Mouse (Mus musculus) liver, adult 2 months (tissue): ENCODE measurements around the gene Arfgef2. TPM values are rescaled to one million over a fixed set of nuclear protein-coding genes. Genes with fewer than 3 reads are reported as not detected.

Source experiments
- DNase-seq: peaks from one replicate; pipeline ENCODE4 v3.0.0-alpha.2; 2011; ENCODE audit warnings: low read depth, low spot score; ENCODE audit errors: extremely low read depth
- H3K27ac ChIP-seq: fragments of 200-500 bp; replicated peaks from 2 replicates; pipeline ENCODE4 v1.5.1; 2012; ENCODE audit warnings: low read depth, mild to moderate bottlenecking, control low read depth, inconsistent platforms, low read length; ENCODE audit not compliant: insufficient read depth
- H3K27me3 ChIP-seq: fragments of 200-500 bp; 2 replicates; pipeline ENCODE4 v1.6.1; 2012; ENCODE audit warnings: mild to moderate bottlenecking, moderate library complexity, low read length, inconsistent platforms; ENCODE audit not compliant: control insufficient read depth, insufficient read depth
- H3K36me3 ChIP-seq: fragments of 200-500 bp; 2 replicates; pipeline ENCODE4 v1.6.1; 2012; ENCODE audit warnings: low read length, inconsistent platforms; ENCODE audit not compliant: control insufficient read depth, insufficient read depth
- H3K4me1 ChIP-seq: fragments of 200-500 bp; 2 replicates; pipeline ENCODE4 v1.6.1; 2011; ENCODE audit warnings: low read length; ENCODE audit not compliant: control insufficient read depth, insufficient read depth
- H3K4me3 ChIP-seq: fragments of 200-500 bp; 2 replicates; pipeline ENCODE4 v1.5.1; 2011; ENCODE audit warnings: low read depth, mild to moderate bottlenecking, control low read depth, low read length, moderate library complexity; ENCODE audit not compliant: insufficient read depth
- H3K79me2 ChIP-seq: fragments of 200-500 bp; 2 replicates; pipeline ENCODE4 v1.6.1; 2012; ENCODE audit warnings: inconsistent platforms, mild to moderate bottlenecking, low read length, moderate library complexity; ENCODE audit not compliant: control insufficient read depth, insufficient read depth
- H3K9ac ChIP-seq: fragments of 200-500 bp; 2 replicates; pipeline ENCODE4 v1.6.1; 2012; ENCODE audit warnings: low read depth, mild to moderate bottlenecking, control low read depth, inconsistent platforms, low read length
- CTCF ChIP-seq: fragments of 200-500 bp; IDR thresholded peaks from 2 replicates; pipeline ENCODE4 v1.5.1; 2011; ENCODE audit warnings: low read depth, low read length, control low read depth
- POLR2A ChIP-seq: fragments of 200-500 bp; IDR thresholded peaks from 2 replicates; pipeline ENCODE4 v1.6.1; 2011; ENCODE audit warnings: low read length, control low read depth; ENCODE audit not compliant: insufficient read depth; ENCODE audit errors: extremely low read depth
- whole genome bisulfite sequencing: fragments of 180-500 bp; shearing (Covaris S2); methylation state at CpG from one replicate; pipeline ENCODE4 v1.1.7; 2018; 5-methylcytosine and 5-hydroxymethylcytosine counted together
- polyA plus RNA-seq: library from polyadenylated mRNA; depleted of rRNA; stranded (reverse); fragments of >200 nt; gene quantifications from 2 replicates; pipeline ENCODE4 v1.2.3, GENCODE M21; 2012
- total RNA-seq: library from RNA; depleted of rRNA; stranded (reverse); fragments of >200 nt; gene quantifications from 2 replicates; pipeline ENCODE4 v1.2.3, GENCODE M21; 2014

Arfgef2 gene
- total and polyA plus RNA-seq, 2 experiments = 13.5 to 18.3 TPM

GRCm38 (mm10) chr2:166896368-166896767, 91.0 kb downstream of the Arfgef2 start:
- H3K27me3 ChIP-seq = no peaks in the 10 kb centered on the region
- no peaks in the 10 kb centered on the region for H3K4me1 ChIP-seq
- WGBS = 90% methylated on average over 13 of the region's 13 CpGs
- H3K4me3 ChIP-seq = no peak overlapping the region
- no peak overlapping the region for H3K9ac ChIP-seq
- DNase-seq = no peak
- TF ChIP-seq POLR2A = no peak
- TF ChIP-seq CTCF = no peak
- no peak overlapping the region for H3K27ac ChIP-seq
- no peaks in the 10 kb centered on the region for H3K79me2 ChIP-seq
- peaks cover 23% of the 10 kb centered on the region; the same call in 1 of the 2 replicates for H3K36me3 ChIP-seq

- H3K36me3 ChIP-seq = peaks cover 17% of the 10 kb centered on the region; the same call in 1 of the 2 replicates
- no peak overlapping the region for H3K27ac ChIP-seq
- no peaks in the 10 kb centered on the region for H3K4me1 ChIP-seq
- H3K9ac ChIP-seq = no peak overlapping the region
- DNase-seq = no peak
- no peaks in the 10 kb centered on the region for H3K27me3 ChIP-seq
- TF ChIP-seq POLR2A (no peak), CTCF (no peak)
- 89% methylated on average over 12 of the region's 12 CpGs for WGBS
- H3K79me2 ChIP-seq = no peaks in the 10 kb centered on the region
- H3K4me3 ChIP-seq = no peak overlapping the region
Measured at GRCm38 (mm10) chr2:166896974-166897373, 91.6 kb downstream of the Arfgef2 start.

- Histone ChIP-seq H3K4me1 (no peaks in the 10 kb centered on the region), H3K79me2 (no peaks in the 10 kb centered on the region), H3K4me3 (no peak overlapping the region), H3K36me3 (peaks cover 8% of the 10 kb centered on the region; the same call in 1 of the 2 replicates), H3K9ac (no peak overlapping the region), H3K27ac (no peak overlapping the region), H3K27me3 (no peaks in the 10 kb centered on the region)
- DNase-seq = no peak
- TF ChIP-seq POLR2A (no peak), CTCF (no peak)
- WGBS = 87% methylated on average over 2 of the region's 2 CpGs
Measured at GRCm38 (mm10) chr2:166899161-166899560, 93.8 kb downstream of the Arfgef2 start.

- Histone ChIP-seq H3K4me3 (no peak overlapping the region), H3K27ac (no peak overlapping the region), H3K36me3 (peaks cover 6% of the 10 kb centered on the region; the same call in 1 of the 2 replicates), H3K9ac (no peak overlapping the region), H3K4me1 (no peaks in the 10 kb centered on the region), H3K27me3 (no peaks in the 10 kb centered on the region), H3K79me2 (no peaks in the 10 kb centered on the region)
- TF ChIP-seq CTCF (no peak), POLR2A (no peak)
- no peak for DNase-seq
- 68% methylated on average over 3 of the region's 3 CpGs for WGBS
Measured at GRCm38 (mm10) chr2:166899746-166900145, 94.4 kb downstream of the Arfgef2 start.

- no peak overlapping the region for H3K9ac ChIP-seq
- 91% methylated on average over 8 of the region's 8 CpGs for WGBS
- no peak overlapping the region for H3K27ac ChIP-seq
- peaks cover 3% of the 10 kb centered on the region; the same call in 1 of the 2 replicates for H3K36me3 ChIP-seq
- H3K4me1 ChIP-seq = peaks cover 3% of the 10 kb centered on the region
- H3K4me3 ChIP-seq = no peak overlapping the region
- no peaks in the 10 kb centered on the region for H3K79me2 ChIP-seq
- H3K27me3 ChIP-seq = no peaks in the 10 kb centered on the region
- TF ChIP-seq POLR2A = no peak
- TF ChIP-seq CTCF = no peak
- peak; percentile 12 for DNase-seq
Measured at GRCm38 (mm10) chr2:166900792-166901505, 95.6 kb downstream of the Arfgef2 start.

GRCm38 (mm10) chr2:166903719-166904282, 98.4 kb downstream of the Arfgef2 start:
- Histone ChIP-seq H3K27ac (no peak overlapping the region), H3K4me1 (peaks cover 7% of the 10 kb centered on the region), H3K4me3 (no peak overlapping the region), H3K79me2 (peaks cover 9% of the 10 kb centered on the region; the same call in 1 of the 2 replicates), H3K36me3 (no peaks in the 10 kb centered on the region), H3K27me3 (no peaks in the 10 kb centered on the region), H3K9ac (no peak overlapping the region)
- WGBS = 98% methylated on average over 6 of the region's 6 CpGs
- TF ChIP-seq POLR2A = no peak
- peak; percentile 21; the same call in 1 of the 2 replicates for TF ChIP-seq CTCF
- DNase-seq = no peak
